Mouse (Mus musculus) kidney, adult 18-20 months (tissue): Measurements from ENCODE around the gene Tsc22d2.
"Not testable (repeated sequence)": the region's sequence is repeated elsewhere in the genome, so short reads cannot be mapped to it uniquely, and the experiment has no call there.

ENCODE experiments used
- DNase-seq: peaks from one replicate; pipeline ENCODE4 v3.0.0; 2021

Gene Tsc22d2

GRCm38 (mm10) chr3:58434414-58434813 is 19.9 kb downstream of the Tsc22d2 start:
- DNase-seq, result no peak

GRCm38 (mm10) chr3:58448230-58448629 is 33.7 kb downstream of the Tsc22d2 start:
- no peak for DNase-seq

DNA sequence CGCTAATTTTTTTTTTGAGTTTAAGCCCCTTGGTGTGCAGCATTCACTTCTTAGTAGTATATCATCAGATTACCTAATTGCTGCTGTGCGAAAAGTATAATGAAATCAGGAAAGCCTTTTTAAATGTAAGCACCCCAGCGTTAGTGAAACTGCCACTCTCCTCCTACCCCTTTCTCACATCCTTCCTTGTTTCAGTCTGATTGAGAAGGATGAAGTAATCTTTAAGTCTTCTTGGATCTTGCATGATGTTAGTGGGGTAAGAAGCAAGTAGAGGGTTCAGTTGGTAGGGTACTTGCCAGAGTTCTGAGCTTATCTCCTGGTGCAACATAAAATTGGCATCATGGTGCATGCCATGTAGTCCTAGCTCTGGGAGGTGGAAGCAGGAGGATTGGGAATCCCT is 35.0 kb downstream of the Tsc22d2 start:
- DNase-seq, result no peak

GRCm38 (mm10) chr3:58454414-58455205 is 40.1 kb downstream of the Tsc22d2 start:
- DNase-seq, result no peak

DNA sequence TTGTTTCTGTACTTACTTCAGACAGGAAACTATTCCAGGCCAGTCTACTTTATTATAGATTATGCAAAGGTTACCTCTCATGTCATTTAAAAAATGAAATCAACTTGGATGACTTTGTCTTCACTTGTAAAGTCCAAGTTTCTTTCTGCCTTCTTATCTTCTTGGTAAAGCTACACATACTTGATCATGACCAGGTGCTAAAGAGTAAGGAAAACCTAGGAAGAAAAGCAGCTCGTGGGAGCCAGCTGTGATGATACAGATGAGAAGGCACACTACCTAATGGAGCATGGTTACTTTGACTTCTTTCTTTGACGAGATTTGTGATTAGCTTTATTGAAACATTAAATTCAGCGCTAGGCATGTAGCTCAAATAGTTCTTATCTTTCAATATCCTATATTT is 40.7 kb downstream of the Tsc22d2 start:
- no peak for DNase-seq

- DNase-seq, result no peak
Measured at GRCm38 (mm10) chr3:58469655-58470437, 55.3 kb downstream of the Tsc22d2 start.

DNA sequence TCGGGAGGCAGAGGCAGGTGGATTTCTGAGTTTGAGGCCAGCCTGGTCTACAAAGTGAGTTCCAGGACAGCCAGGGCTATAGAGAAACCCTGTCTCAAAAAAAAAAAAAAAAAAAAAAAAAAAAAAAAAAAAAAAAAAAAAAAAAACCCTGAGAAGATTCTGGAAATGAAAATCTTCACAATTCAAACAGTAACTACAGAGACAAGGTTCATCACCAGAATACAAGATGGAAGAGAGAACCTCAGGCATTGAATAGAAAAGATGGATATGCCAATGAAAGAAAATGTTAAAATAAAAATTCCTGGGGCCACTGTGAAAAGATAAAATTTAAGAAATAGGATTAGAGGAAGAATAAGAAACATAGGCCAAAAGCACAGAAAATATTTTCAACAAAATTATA is 60.8 kb downstream of the Tsc22d2 start:
- DNase-seq, result not testable (repeated sequence)

DNA sequence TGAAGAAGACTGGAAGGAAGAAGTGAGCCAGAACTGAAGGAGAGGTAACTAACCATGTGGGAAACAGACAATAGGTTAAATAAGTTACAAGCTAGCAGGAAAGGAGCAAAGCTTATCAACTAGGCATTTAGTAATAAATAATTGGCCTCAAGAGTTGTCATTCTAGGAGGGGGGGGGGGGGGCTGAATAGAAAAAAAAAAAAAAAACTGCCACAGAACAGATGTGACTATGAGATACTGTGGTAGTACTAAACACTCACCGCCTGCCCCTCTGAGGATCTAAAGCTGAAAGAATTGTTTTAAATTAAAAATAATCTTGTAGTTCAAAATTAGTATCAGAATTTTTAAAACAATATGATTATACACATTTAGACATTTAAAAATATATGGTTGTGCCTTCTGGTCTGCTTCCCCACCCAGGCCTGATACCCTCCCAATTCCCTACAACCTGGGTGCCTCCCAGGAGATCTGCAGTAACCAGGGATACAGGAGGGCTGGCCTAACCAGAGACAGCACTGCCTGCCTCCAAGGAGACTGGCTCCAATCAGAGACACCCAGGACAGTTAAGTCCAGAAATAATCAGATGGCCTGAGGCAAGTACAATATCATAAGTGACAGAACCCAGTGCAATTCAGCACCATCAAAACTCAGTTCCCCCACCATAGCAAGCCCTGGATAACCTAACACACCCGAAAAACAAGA is 64.4 kb downstream of the Tsc22d2 start:
- DNase-seq, result no peak

DNA sequence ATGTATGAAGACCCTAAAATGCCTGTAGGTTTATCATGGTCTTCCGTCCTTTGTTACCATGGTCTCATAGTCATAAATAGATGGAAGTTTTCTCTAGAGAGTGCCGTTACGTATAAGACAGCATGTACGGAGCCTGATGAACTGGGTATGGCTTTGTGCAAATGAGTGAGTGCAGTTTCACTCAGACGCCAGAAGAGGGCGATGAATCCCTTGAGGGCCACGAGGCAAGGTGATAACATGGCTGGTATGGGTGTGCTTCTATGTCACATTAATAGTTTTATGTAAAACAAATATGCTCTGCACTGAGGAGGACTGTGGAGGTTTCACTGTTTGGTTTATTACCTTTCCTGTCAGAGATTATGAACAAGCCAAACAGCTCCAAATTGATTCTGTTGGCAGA is 71.4 kb downstream of the Tsc22d2 start:
- DNase-seq, result no peak

DNA sequence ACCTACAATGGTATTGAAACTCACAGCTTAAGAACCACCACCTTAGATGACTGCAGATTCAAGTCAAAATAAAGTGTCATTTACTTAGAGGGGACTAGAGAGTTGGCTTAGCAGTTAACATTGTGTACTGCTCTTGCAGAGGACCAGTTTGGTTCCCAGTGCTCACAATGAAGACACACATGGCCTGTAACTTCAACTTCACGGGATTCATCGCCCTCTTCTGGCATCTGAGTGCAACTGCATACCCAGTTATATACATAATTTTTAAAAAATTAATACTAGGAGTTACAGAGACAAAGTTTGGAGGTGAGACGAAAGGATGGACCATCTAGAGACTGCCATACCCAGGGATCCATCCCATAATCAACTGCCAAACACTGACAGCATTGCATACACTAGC is 72.6 kb downstream of the Tsc22d2 start:
- DNase-seq, result no peak

- no peak for DNase-seq
Measured at GRCm38 (mm10) chr3:58487999-58488775, 73.7 kb downstream of the Tsc22d2 start.

- DNase-seq, result peak; percentile 23
Measured at GRCm38 (mm10) chr3:58490787-58491186, 76.3 kb downstream of the Tsc22d2 start.

GRCm38 (mm10) chr3:58493621-58494020 is 79.1 kb downstream of the Tsc22d2 start:
- no peak for DNase-seq

DNA sequence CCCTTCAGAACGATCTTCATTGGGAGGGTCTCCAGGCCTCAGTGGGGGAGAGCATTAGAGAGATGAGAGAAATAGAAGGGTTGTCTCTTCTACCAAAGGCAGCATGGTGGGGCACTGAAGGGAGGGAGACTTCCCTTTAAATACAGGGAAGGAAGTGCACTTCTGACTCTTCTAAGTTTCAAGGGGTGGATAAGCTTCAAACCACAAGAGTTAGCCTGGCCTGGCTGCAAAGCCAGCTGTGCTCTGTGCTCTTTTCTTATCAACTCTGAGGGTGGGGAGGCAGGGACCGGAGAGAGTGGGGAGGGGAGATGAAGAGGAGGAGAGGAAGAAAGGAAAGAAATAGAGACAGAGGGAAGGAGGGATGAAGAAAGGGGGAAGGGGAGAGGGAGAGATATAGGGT is 87.4 kb downstream of the Tsc22d2 start:
- no peak for DNase-seq

DNA sequence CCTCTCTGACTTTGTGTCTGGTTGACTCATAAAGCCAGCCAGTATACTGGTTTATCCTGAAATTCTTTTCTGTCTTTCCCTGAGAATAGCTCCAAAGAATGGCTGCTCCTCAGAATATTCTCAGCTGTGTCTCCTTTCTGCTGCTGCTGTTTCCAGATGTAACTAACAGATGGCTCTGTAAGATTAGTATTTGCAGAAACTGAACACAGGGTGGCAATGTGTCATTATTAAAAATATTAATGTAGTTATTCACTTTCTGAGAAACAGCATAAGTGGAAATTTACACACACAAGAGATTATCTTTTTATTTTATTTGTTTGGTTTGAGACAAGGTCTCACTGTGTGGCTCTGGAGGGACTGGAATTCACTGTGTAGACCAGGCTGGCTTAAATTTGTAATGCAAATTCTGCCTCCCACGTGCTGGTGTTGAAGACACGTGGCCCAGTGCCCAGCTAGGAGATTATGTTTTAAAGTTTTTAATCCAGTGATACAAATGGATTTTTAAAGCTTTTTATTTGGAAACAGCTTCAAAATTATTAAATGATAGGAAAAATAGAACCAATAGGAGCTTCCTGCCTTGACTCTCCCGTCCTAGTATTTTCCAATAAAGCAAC is 89.3 kb downstream of the Tsc22d2 start:
- no peak for DNase-seq

- DNase-seq, result no peak
Measured at GRCm38 (mm10) chr3:58504676-58505075, 90.2 kb downstream of the Tsc22d2 start.

GRCm38 (mm10) chr3:58508020-58508750 is 93.7 kb downstream of the Tsc22d2 start:
- DNase-seq, result no peak

DNA sequence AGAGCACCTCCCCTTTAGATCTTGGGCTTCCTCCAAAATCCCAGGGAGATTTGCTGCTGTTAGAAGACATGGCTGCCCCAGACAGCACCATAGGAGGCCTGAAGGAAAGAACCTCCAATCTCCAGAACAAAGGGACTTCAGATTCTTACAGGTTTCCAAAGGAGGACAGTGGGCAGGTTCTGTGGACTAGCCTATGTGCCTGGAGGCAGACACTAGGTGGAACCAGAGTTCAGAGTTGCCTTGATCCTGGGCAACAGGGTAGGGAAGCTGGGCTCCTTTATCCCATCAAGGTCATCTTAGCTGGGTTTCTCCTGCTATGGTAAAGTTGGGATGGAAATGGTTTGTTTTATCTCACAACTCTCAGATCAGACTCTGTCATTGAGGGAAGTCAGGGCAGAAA is 97.1 kb downstream of the Tsc22d2 start:
- peak; percentile 11 for DNase-seq

DNA sequence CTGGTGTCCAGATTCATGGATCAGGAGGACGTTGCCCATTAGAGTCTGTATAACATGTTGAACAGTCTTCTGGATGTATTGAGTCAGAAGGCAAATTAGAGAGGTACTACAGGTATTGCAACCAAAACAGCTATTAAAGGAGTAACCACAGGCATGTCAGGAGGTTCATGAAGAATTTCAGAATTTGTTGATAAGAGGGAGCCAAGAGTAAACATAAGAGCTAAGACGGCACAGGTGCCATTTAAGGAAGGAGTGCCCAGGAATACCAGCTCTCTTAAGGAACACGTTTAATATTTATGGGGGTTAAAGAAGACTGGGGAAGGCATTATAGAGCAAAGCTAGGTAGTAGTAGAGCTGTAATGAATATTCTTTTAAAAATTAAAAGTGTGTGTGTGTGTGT is 98.2 kb downstream of the Tsc22d2 start:
- no peak for DNase-seq

GRCm38 (mm10) chr3:58513483-58513882 is 99.0 kb downstream of the Tsc22d2 start:
- DNase-seq, result no peak

GRCm38 (mm10) chr3:58515947-58516601 is 101.6 kb downstream of the Tsc22d2 start:
- DNase-seq, result no peak
